Mouse (Mus musculus) embryonic facial prominence, embryonic 12.5 days (tissue): ENCODE data around the gene Htr6. TPM values are rescaled to one million over a fixed set of nuclear protein-coding genes. Genes with fewer than 3 reads are reported as not detected.
A peak's percentile ranks its signal among the peaks of the same experiment; 100 is the strongest.

ENCODE experiments used
- ATAC-seq: fragments of 200-750 bp; cut with Nextera tagmentation; 2 replicates; pipeline ENCODE4 v1.8.0; 2017; ENCODE audit not compliant: insufficient number of reproducible peaks, insufficient read depth, low FRiP score, low TSS enrichment
- H3K27ac ChIP-seq: fragments of 300-500 bp; sonication (generic); 2 replicates; pipeline ENCODE4 v1.5.1; 2016; ENCODE audit warnings: mild to moderate bottlenecking
- H3K27me3 ChIP-seq: fragments of 300-500 bp; sonication (generic); 2 replicates; pipeline ENCODE4 v1.6.1; 2016; ENCODE audit warnings: mild to moderate bottlenecking, moderate library complexity
- H3K36me3 ChIP-seq: fragments of 300-500 bp; sonication (generic); 2 replicates; pipeline ENCODE4 v1.6.1; 2016; ENCODE audit warnings: mild to moderate bottlenecking
- H3K4me1 ChIP-seq: fragments of 300-500 bp; sonication (generic); 2 replicates; pipeline ENCODE4 v1.6.1; 2016
- H3K4me2 ChIP-seq: fragments of 300-500 bp; sonication (generic); replicated peaks from 2 replicates; pipeline ENCODE4 v1.6.1; 2016; ENCODE audit warnings: mild to moderate bottlenecking, moderate library complexity
- H3K4me3 ChIP-seq: fragments of 300-500 bp; sonication (generic); 2 replicates; pipeline ENCODE4 v1.5.1; 2016; ENCODE audit warnings: mild to moderate bottlenecking
- H3K9ac ChIP-seq: fragments of 300-500 bp; sonication (generic); 2 replicates; pipeline ENCODE4 v1.6.1; 2016; ENCODE audit warnings: mild to moderate bottlenecking, moderate library complexity
- H3K9me3 ChIP-seq: fragments of 300-500 bp; sonication (generic); 2 replicates; pipeline ENCODE4 v1.6.1; 2016; ENCODE audit warnings: mild to moderate bottlenecking, moderate library complexity
- WGBS: fragments of 180-500 bp; shearing (Covaris S2); methylation state at CpG from one replicate; pipeline ENCODE4 v1.1.7; 2016; 5-methylcytosine and 5-hydroxymethylcytosine counted together
- polyA plus RNA-seq: library from polyadenylated mRNA; unstranded; fragments of >200 nt; fragmentation: Nextera tagmentation; extraction: Ambion mirVana; gene quantifications from 2 replicates; pipeline ENCODE4 v1.2.1, GENCODE M21; 2016

Htr6 gene
- polyA plus RNA-seq, 1 experiment from 2014 or later: 0.40 TPM

GRCm38 (mm10) chr4:139086037-139086436 is 10.7 kb upstream of the Htr6 start:
- ATAC-seq: no peak
- 17% methylated on average over 5 of the region's 5 CpGs for WGBS
- Histone ChIP-seq H3K4me1 (peaks cover 48% of the 10 kb centered on the region), H3K9ac (no peak overlapping the region), H3K4me2 (no peak overlapping the region), H3K9me3 (no peaks in the 10 kb centered on the region), H3K27ac (no peak overlapping the region), H3K36me3 (peaks cover 25% of the 10 kb centered on the region; the same call in 1 of the 2 replicates), H3K4me3 (no peak overlapping the region), H3K27me3 (peaks cover 11% of the 10 kb centered on the region)

DNA sequence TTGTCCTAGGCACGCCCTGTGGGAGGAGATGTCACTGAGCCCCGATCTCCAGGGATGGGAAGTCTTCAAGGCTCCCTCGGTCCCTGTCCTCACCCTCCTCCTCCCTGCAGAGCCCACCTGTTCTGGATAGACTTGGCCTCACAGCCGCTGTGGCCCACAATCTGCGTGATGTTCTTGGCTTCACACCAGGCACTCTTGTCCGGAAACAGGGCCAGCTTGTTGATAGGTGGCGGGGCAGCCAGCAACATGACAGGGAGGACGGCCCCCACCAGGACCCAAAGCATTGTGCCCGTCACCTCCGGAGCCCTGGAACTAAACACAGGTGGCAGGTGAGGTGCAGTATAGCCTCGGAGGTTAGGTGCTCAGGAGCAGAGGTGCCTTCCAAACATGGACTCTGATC is 10.0 kb upstream of the Htr6 start:
- H3K4me3 ChIP-seq: no peak overlapping the region

GRCm38 (mm10) chr4:139082790-139083564 is 7.6 kb upstream of the Htr6 start:
- Histone ChIP-seq H3K36me3 (peaks cover 17% of the 10 kb centered on the region; the same call in 1 of the 2 replicates), H3K9me3 (no peaks in the 10 kb centered on the region), H3K4me2 (peak overlapping the region; percentile 0; the same call in 1 of the 2 replicates), H3K4me1 (peaks cover 21% of the 10 kb centered on the region), H3K4me3 (no peak overlapping the region), H3K9ac (no peak overlapping the region; the same call in 1 of the 2 replicates), H3K27me3 (0 out of 2 replicates have a peak, but pooled peaks cover 3% of the 10 kb centered on the region), H3K27ac (peak overlapping the region; percentile 62)
- ATAC-seq: peak; percentile 59
- 34% methylated on average over 12 of the region's 12 CpGs for WGBS

More for the DNA sequence above, 10.0 kb upstream of the Htr6 start:
- H3K27ac ChIP-seq: no peak overlapping the region
- no peaks in the 10 kb centered on the region for H3K9me3 ChIP-seq
- peaks cover 22% of the 10 kb centered on the region; the same call in 1 of the 2 replicates for H3K36me3 ChIP-seq
- no peak overlapping the region for H3K9ac ChIP-seq
- no peak for ATAC-seq
- H3K27me3 ChIP-seq: peaks cover 4% of the 10 kb centered on the region; the same call in 1 of the 2 replicates
- WGBS: 78% methylated on average over 11 of the region's 11 CpGs
- H3K4me2 ChIP-seq: no peak overlapping the region
- peaks cover 41% of the 10 kb centered on the region for H3K4me1 ChIP-seq

DNA sequence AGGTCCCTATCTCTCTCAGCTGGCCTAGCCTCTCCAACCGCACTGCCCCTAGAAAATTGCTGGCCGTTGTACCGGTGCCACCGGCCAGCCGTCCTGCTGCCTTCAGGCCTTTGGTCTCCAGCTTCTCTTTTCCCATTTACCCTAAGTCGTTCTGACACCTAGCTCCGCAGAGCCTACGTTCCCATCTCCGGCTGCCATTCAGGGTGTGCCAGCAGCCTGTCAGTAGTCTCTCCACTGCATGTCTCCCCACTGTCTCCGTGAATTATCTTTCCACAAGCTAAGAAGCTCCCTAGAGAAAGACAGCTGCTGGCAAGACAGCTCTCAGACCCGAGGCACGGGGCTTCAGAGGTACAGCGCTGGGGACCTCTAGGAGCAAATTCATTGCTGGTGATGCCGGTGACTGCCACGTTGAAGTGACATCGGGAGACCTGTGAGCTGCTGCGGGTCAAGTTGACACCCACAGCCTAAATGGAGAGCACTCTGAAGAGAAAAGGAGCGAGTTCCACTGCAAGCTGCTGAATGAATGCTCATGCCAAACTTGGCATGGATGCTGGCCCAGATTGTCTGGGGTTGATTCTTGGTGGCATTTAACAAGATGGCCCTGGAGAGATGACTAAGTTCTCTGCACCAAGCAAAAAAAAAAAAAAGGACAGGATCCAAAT is 6.0 kb upstream of the Htr6 start:
- H3K9me3 ChIP-seq: no peaks in the 10 kb centered on the region
- no peak for ATAC-seq
- H3K27me3 ChIP-seq: peaks cover 14% of the 10 kb centered on the region
- no peak overlapping the region for H3K4me3 ChIP-seq
- peaks cover 17% of the 10 kb centered on the region; the same call in 1 of the 2 replicates for H3K36me3 ChIP-seq
- no peak overlapping the region for H3K4me2 ChIP-seq
- H3K27ac ChIP-seq: no peak overlapping the region
- H3K9ac ChIP-seq: no peak overlapping the region
- 73% methylated on average over 18 of the region's 18 CpGs for WGBS
- peaks cover 21% of the 10 kb centered on the region for H3K4me1 ChIP-seq

DNA sequence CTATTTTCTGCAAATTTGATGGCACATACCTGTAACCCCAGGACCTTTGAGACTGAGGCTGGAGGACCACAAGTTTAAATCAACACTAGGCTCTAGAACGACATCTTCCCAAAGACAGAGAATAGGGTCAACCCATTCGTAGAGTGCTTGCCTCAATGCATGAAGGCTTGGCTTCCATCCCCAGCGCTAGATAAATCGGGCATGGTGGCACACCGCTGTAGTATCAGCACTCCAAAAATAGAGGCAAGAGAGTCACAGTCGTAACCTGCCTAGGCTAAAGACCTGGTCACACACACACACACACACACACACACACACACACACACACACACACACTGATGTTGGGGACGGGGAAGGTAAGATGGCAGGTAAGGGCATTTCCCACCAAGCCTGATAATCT is 4.9 kb upstream of the Htr6 start:
- WGBS: 94% methylated on average over 7 of the region's 7 CpGs
- peaks cover 16% of the 10 kb centered on the region; the same call in 1 of the 2 replicates for H3K36me3 ChIP-seq
- H3K4me3 ChIP-seq: no peak overlapping the region

GRCm38 (mm10) chr4:139079439-139079838 is 4.1 kb upstream of the Htr6 start:
- 84% methylated on average over 11 of the region's 11 CpGs for WGBS
- Histone ChIP-seq H3K9ac (no peak overlapping the region), H3K27me3 (peaks cover 33% of the 10 kb centered on the region), H3K4me2 (no peak overlapping the region), H3K27ac (no peak overlapping the region), H3K36me3 (0 out of 2 replicates have a peak, but pooled peaks cover 9% of the 10 kb centered on the region), H3K4me1 (peaks cover 30% of the 10 kb centered on the region), H3K4me3 (no peak overlapping the region), H3K9me3 (no peaks in the 10 kb centered on the region)
- ATAC-seq: no peak

More for the DNA sequence above, 4.9 kb upstream of the Htr6 start:
- Histone ChIP-seq H3K9ac (no peak overlapping the region), H3K9me3 (no peaks in the 10 kb centered on the region), H3K27me3 (peaks cover 25% of the 10 kb centered on the region), H3K27ac (no peak overlapping the region), H3K4me1 (peaks cover 24% of the 10 kb centered on the region), H3K4me2 (no peak overlapping the region)
- no peak for ATAC-seq

DNA sequence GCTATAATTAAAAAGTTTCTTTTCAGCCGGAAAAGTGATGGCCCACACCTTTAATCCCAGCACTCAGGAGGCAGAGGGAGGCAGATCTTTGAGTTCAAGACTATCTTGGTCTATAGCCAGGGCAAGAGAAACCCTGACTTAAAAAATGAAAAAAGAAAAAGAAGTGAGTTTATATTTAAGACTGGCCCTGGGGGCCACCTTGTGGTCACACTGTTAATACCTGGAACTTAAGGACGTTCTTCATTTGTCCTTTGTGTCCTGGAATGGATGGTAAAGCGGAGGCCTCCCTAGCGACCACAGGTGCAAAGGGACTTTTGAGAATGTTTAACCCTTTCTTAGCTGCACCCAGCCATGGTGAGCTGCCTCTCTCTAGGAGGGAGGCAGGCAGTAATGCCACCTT is 3.4 kb upstream of the Htr6 start:
- Histone ChIP-seq H3K27me3 (peaks cover 40% of the 10 kb centered on the region), H3K4me2 (no peak overlapping the region), H3K9me3 (no peaks in the 10 kb centered on the region), H3K9ac (no peak overlapping the region), H3K4me1 (peaks cover 29% of the 10 kb centered on the region), H3K36me3 (0 out of 2 replicates have a peak, but pooled peaks cover 5% of the 10 kb centered on the region), H3K4me3 (no peak overlapping the region), H3K27ac (no peak overlapping the region)
- ATAC-seq: no peak
- WGBS: 13% methylated on average over 4 of the region's 4 CpGs

GRCm38 (mm10) chr4:139078313-139078712 is 2.9 kb upstream of the Htr6 start:
- H3K27me3 ChIP-seq: peaks cover 45% of the 10 kb centered on the region
- WGBS: 31% methylated on average over 2 of the region's 2 CpGs

GRCm38 (mm10) chr4:139075915-139076314 is 545 bp upstream of the Htr6 start:
- Histone ChIP-seq H3K9ac (no peak overlapping the region), H3K9me3 (no peaks in the 10 kb centered on the region), H3K4me2 (peak overlapping the region; percentile 94), H3K36me3 (no peaks in the 10 kb centered on the region), H3K4me3 (peak overlapping the region; percentile 63), H3K4me1 (0 out of 2 replicates have a peak, but pooled peaks cover 13% of the 10 kb centered on the region), H3K27ac (no peak overlapping the region), H3K27me3 (peaks cover 59% of the 10 kb centered on the region)
- 14% methylated on average over 5 of the region's 5 CpGs for WGBS
- no peak for ATAC-seq

More at GRCm38 (mm10) chr4:139078313-139078712, 2.9 kb upstream of the Htr6 start:
- no peak for ATAC-seq
- Histone ChIP-seq H3K4me1 (peaks cover 25% of the 10 kb centered on the region), H3K27ac (no peak overlapping the region), H3K9me3 (no peaks in the 10 kb centered on the region), H3K4me2 (no peak overlapping the region), H3K36me3 (0 out of 2 replicates have a peak, but pooled peaks cover 5% of the 10 kb centered on the region), H3K4me3 (no peak overlapping the region), H3K9ac (no peak overlapping the region)

GRCm38 (mm10) chr4:139074060-139074459 is 1.3 kb downstream of the Htr6 start:
- Histone ChIP-seq H3K36me3 (no peaks in the 10 kb centered on the region), H3K4me2 (peak overlapping the region; percentile 94), H3K27me3 (peaks cover 56% of the 10 kb centered on the region), H3K9ac (no peak overlapping the region), H3K9me3 (no peaks in the 10 kb centered on the region), H3K27ac (no peak overlapping the region), H3K4me3 (peak overlapping the region; percentile 63), H3K4me1 (0 out of 2 replicates have a peak, but pooled peaks cover 13% of the 10 kb centered on the region)
- no peak for ATAC-seq
- 20% methylated on average over 29 of the region's 29 CpGs for WGBS

DNA sequence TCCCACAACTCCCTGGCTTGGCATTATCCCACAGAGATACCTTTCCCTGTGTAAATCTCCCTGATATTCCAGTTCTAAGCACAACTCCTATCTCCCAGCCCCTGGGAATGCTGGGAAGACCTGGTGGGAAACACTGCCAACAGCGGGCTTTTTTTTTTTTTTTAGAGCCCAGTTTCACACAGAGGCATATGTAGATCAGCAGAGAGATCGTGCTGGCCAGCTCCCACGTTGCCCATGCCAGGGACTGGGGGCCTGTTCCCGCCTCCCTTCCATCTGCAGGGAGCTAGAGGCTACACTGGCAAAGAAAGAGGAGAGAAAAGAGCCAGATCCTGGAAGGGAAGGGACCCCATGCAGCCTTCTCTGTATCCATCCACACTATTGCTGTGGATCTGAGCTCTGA is 7.1 kb downstream of the Htr6 start:
- no peak for ATAC-seq

More for the DNA sequence above, 7.1 kb downstream of the Htr6 start:
- WGBS: 40% methylated on average over 4 of the region's 4 CpGs
- H3K4me2 ChIP-seq: no peak overlapping the region
- H3K36me3 ChIP-seq: no peaks in the 10 kb centered on the region
- no peak overlapping the region for H3K27ac ChIP-seq
- H3K4me3 ChIP-seq: no peak overlapping the region
- H3K9me3 ChIP-seq: no peaks in the 10 kb centered on the region
- peaks cover 14% of the 10 kb centered on the region for H3K27me3 ChIP-seq
- H3K4me1 ChIP-seq: no peaks in the 10 kb centered on the region
- no peak overlapping the region for H3K9ac ChIP-seq
